Mouse (Mus musculus) kidney, postnatal 10 days (tissue): Measurements from ENCODE around the gene Igfbp4.

Experiments
- DNase-seq: peaks from one replicate; pipeline ENCODE4 v3.0.0; 2021; ENCODE audit warnings: mixed read lengths

Gene Igfbp4

GRCm38 (mm10) chr11:99083516-99083915 lies 42.5 kb downstream of the Igfbp4 start:
- no peak for DNase-seq

- no peak for DNase-seq
Measured at GRCm38 (mm10) chr11:99084366-99084765, 43.3 kb downstream of the Igfbp4 start.

DNA sequence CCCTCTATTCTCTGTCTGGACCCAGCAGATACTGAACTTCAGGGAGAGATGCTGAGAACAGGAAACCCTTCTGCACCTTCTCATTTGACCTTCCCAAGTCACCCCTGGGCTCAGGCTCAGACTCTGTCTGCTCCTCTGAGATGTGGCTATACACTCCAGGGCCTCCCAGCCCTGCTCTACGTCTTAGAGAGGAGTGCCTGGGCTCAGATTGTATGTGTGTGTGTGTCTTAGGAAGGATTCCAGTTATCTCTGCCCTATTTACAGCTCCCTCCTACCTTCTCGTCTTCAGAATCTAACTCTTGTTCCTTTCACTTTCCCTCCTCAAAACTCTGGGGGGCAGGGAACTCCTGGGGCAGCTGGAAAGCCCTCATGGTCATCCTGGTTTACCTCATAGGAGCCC lies 47.4 kb downstream of the Igfbp4 start:
- no peak for DNase-seq

GRCm38 (mm10) chr11:99089077-99089601 lies 48.1 kb downstream of the Igfbp4 start, which contains the start of gene Tns4:
Gene Tns4 (minus strand): TSS chr11:99089306.
- no peak for DNase-seq

DNA sequence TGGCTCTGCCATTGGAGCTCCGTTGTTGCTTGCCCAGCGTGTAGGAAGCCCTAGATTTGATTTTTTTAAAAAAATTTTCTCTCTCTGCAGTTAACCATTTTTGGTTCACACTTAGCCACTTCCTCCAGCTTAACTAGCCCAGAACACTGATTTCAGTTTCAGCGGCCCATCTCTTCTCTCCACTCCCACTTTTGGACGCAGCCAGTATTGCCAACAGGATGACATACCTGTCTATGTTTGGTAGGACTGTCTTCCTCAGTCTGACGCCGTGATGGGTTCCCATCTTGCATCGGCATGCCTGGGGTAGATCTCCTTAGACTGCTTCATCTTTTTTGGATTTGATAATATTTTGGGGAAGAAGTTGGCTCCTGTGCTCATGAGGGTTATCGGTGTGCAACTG lies 49.3 kb downstream of the Igfbp4 start:
- DNase-seq, result no peak

- DNase-seq, result no peak
Measured at GRCm38 (mm10) chr11:99091666-99092065, 50.6 kb downstream of the Igfbp4 start.

DNA sequence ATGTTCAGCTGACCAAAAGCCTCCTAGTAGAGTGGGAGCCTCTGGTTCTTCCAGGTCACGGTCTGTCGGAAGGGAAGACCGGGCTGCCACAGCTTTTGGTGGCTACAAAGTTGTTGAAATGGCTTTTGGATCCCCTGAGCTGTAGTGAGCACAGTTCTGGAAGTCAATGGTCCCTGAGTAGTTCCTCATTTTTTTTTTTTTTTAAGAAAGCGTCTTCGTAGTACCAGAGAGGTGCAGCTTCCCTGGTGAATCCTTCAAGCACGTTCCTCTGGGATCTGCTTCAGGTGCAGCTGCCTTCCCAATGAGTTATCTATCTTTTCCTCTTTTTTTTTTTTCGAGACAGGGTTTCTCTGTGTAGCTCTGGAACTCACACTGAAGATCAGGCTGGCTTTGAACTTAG lies 52.7 kb downstream of the Igfbp4 start:
- DNase-seq, result no peak

DNA sequence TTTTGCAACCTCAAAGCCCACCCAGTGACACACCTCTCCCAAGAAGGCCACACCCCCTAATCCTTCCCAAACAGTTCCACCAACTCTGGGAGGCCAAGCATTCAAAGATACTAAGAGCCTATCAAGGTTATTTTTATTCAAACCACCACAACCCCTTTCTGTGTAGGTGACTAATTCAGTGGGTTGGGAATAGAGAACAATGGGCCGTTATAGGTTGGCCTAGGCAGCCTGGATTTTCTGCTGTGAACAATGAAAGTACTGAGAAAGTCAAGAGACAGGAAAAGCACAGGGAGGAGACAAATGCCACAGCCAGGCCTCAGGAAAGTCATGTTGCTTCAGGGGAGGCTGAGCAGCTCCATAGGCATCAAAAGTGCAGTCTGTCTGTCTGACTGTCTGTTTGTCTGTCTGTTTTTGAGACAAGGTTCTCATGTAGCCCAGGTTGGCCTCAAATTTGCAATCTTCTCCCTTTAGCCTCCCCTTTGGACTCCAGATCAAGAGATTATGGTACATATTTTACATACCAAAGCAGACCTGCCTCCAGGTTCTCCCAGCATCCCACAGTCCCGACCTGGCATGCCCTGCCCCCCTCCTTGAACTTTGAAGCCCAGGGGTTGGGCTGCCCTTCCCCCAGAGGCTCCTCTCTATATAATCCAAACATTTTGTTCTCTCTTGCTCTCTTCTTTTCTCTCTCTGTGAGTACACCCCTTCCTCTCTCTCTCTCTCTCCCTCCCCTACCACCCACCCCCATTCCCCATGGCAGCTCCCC lies 54.0 kb downstream of the Igfbp4 start:
- no peak for DNase-seq

DNA sequence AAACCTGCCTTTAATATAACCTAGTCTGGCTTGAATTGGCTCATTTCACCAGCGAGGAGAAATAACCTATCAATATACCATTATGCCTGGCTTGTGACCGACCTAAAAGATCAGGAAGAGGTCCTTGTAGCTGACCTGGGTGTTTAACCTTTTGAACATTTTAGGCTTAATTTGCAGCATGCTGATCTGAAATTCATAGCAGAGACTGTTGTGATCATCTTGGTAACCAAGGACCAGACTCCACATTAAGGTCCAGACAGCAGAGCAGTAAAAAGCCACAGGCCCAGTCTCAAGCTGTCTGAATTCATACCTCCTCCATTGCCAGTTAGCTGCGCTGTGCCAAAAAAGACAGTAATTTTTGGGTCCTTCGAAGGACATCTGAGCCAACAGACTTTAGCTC lies 54.7 kb downstream of the Igfbp4 start:
- no peak for DNase-seq

DNA sequence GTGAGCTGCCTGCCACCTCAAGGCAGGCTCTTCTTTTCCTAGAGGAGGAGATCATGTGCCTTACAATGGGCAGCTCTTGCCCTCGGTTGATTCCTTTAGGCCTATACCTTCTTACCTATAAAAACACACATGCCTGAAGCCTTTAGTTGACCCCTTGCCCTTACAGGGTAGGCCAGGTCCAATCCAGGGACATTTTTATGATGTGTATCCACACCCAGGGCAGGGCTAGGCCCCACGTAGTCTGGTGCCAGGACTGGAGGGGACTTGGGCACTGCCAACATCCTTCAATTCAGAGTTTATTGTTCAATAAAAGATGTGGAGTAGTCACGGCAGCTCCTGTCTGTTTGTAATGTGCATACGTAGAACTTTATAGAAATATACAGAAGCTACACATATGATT lies 55.4 kb downstream of the Igfbp4 start:
- DNase-seq, result no peak

GRCm38 (mm10) chr11:99096996-99097774 lies 56.1 kb downstream of the Igfbp4 start:
- DNase-seq, result no peak

- DNase-seq, result no peak
Measured at GRCm38 (mm10) chr11:99098924-99099323, 57.9 kb downstream of the Igfbp4 start.

DNA sequence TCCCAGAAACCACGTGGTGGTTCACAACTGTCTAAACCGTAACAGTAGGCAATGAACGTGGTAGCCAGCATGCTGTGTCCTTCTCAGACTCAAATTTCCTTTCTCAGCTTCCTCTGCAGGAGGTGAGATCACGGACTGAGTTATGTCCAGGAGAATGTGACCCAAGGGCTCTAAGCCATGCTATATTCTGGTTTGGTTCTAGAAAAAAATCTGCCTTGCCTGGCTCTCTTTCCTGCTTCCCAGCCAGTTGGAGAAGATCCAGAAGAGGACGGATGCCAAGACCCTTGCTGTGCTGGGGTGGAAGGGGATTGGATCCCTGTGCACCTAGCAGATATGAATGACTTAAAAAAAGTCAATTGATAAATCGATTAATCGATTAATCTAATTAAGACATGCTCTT lies 58.5 kb downstream of the Igfbp4 start:
- peak; percentile 67 for DNase-seq

- no peak for DNase-seq
Measured at GRCm38 (mm10) chr11:99100215-99100614, 59.2 kb downstream of the Igfbp4 start.

DNA sequence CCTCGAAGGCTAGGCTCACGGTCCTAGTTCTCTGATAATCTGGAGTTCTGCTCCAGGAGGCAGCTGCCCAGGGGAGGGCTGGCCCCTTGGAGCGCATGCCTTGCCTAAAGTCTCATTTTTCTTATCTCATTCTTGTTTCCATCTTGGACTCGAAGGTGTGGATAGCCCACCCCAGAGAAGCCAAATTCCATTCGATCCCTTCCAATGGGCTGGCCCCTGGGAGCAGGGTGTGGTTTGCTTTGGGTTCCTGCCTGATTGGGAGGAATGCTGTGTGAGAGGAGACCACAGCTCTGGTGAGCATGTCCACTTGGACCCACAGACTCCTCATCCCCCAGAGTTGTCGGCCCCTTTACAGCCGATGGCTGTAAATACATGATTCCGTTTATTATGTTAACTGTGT lies 60.6 kb downstream of the Igfbp4 start:
- no peak for DNase-seq

- DNase-seq, result no peak
Measured at GRCm38 (mm10) chr11:99102575-99103270, 61.7 kb downstream of the Igfbp4 start.
